Mouse (Mus musculus) c-Kit-positive CD71-positive TER-119-positive erythroid progenitor cells, embryonic 14.5 days (primary cell): ENCODE measurements at regions not wholly inside any gene's neighbourhood (a gene's known extent, or its start where the extent isn't known, plus 50 kb on each side); places are given as distances from the start of the nearest gene placed in this dataset.
A peak's percentile ranks its signal among the peaks of the same experiment; 100 is the strongest.

Experiments used
- DNase-seq: peaks from one replicate; pipeline ENCODE4 v3.0.0-alpha.2; 2013; ENCODE audit warnings: low spot score

- DNase-seq, result no peak
Measured at GRCm38 (mm10) chr13:119267608-119268300, 160.6 kb upstream of the Paip1 start.

GRCm38 (mm10) chr13:119268301-119268675 is 160.1 kb upstream of the Paip1 start:
- no peak for DNase-seq

- no peak for DNase-seq
Measured at GRCm38 (mm10) chr13:119275500-119275899, 152.9 kb upstream of the Paip1 start.

- no peak for DNase-seq
Measured at GRCm38 (mm10) chr13:119277308-119277948, 151.0 kb upstream of the Paip1 start.

- no peak for DNase-seq
Measured at GRCm38 (mm10) chr13:119279449-119279848, 149.0 kb upstream of the Paip1 start.

- no peak for DNase-seq
Measured at GRCm38 (mm10) chr13:119280622-119281021, 147.8 kb upstream of the Paip1 start.

- peak; percentile 31 for DNase-seq
Measured at GRCm38 (mm10) chr13:119283448-119283847, 145.0 kb upstream of the Paip1 start.

GRCm38 (mm10) chr13:119309238-119309637 is 119.2 kb upstream of the Paip1 start:
- DNase-seq, result no peak

GRCm38 (mm10) chr13:119310013-119310412 is 118.4 kb upstream of the Paip1 start:
- DNase-seq, result no peak

GRCm38 (mm10) chr13:119314356-119314755 is 114.0 kb upstream of the Paip1 start:
- DNase-seq, result no peak

- DNase-seq, result no peak
Measured at GRCm38 (mm10) chr13:119318358-119318757, 110.0 kb upstream of the Paip1 start.

GRCm38 (mm10) chr13:119325510-119325909 is 102.9 kb upstream of the Paip1 start:
- DNase-seq, result no peak

GRCm38 (mm10) chr13:119326877-119327625 is 101.3 kb upstream of the Paip1 start:
- DNase-seq, result no peak

- DNase-seq, result no peak
Measured at GRCm38 (mm10) chr13:119328731-119329130, 99.7 kb upstream of the Paip1 start.

- DNase-seq, result no peak
Measured at GRCm38 (mm10) chr13:119331815-119332214, 96.6 kb upstream of the Paip1 start.

- DNase-seq, result no peak
Measured at GRCm38 (mm10) chr13:119333915-119334314, 94.5 kb upstream of the Paip1 start.

- no peak for DNase-seq
Measured at GRCm38 (mm10) chr13:119337861-119338260, 90.5 kb upstream of the Paip1 start.

GRCm38 (mm10) chr13:119339016-119339415 is 89.4 kb upstream of the Paip1 start:
- DNase-seq, result no peak

- DNase-seq, result no peak
Measured at GRCm38 (mm10) chr13:119339762-119340161, 88.6 kb upstream of the Paip1 start.

GRCm38 (mm10) chr13:119341833-119342232 is 86.6 kb upstream of the Paip1 start:
- DNase-seq, result peak; percentile 49

GRCm38 (mm10) chr13:119342761-119343160 is 85.6 kb upstream of the Paip1 start:
- DNase-seq, result no peak

GRCm38 (mm10) chr13:119347988-119348387 is 80.4 kb upstream of the Paip1 start:
- no peak for DNase-seq

- DNase-seq, result no peak
Measured at GRCm38 (mm10) chr13:119351346-119351745, 77.1 kb upstream of the Paip1 start.
